Mouse (Mus musculus): ENCODE data around the gene Cxcl16. TPM values are rescaled to one million over a fixed set of nuclear protein-coding genes. Genes with fewer than 3 reads are reported as not detected.
"Not testable (repeated sequence)": the region's sequence is repeated elsewhere in the genome, so short reads cannot be mapped to it uniquely, and the experiment has no call there.

Gene Cxcl16
- polyA plus RNA-seq, 1 experiment, result 23.1 TPM

GRCm38 (mm10) chr11:70485498-70485897, 25.7 kb upstream of the Cxcl16 start:
- Histone ChIP-seq H3K4me1 (peaks cover 43% of the 10 kb centered on the region), H3K27me3 (replicated peaks) (peaks cover 7% of the 10 kb centered on the region), H3K9me3 (no peaks in the 10 kb centered on the region), H3K36me3 (replicated peaks; ENCODE audit: low read length) (no peaks in the 10 kb centered on the region), H3K4me3 (replicated peaks) (no peak overlapping the region)
- TF ChIP-seq FLI1 (IDR thresholded peaks at IDR 0.05; ENCODE audit: low read length) (no peak), GATA1 (IDR thresholded peaks at IDR 0.05; ENCODE audit: borderline replicate concordance, low read length) (no peak)

GRCm38 (mm10) chr11:70474872-70475534, 15.2 kb upstream of the Cxcl16 start:
- H3K4me1 ChIP-seq, result peaks cover 29% of the 10 kb centered on the region
- TF ChIP-seq FLI1 (IDR thresholded peaks at IDR 0.05; ENCODE audit: low read length) (no peak), GATA1 (IDR thresholded peaks at IDR 0.05; ENCODE audit: borderline replicate concordance, low read length) (no peak)
- peaks cover 27% of the 10 kb centered on the region for H3K27me3 ChIP-seq (replicated peaks)
- no peaks in the 10 kb centered on the region for H3K36me3 ChIP-seq (replicated peaks; ENCODE audit: low read length)
- no peaks in the 10 kb centered on the region for H3K9me3 ChIP-seq
- no peak overlapping the region for H3K4me3 ChIP-seq (replicated peaks)

GRCm38 (mm10) chr11:70473291-70473690, 13.5 kb upstream of the Cxcl16 start:
- H3K4me3 ChIP-seq (replicated peaks); H3K36me3 ChIP-seq (replicated peaks; ENCODE audit: low read length); H3K9me3 ChIP-seq: not testable (repeated sequence)
- Histone ChIP-seq H3K4me1 (peaks cover 36% of the 10 kb centered on the region), H3K27me3 (replicated peaks) (peaks cover 23% of the 10 kb centered on the region)

GRCm38 (mm10) chr11:70472716-70473115, 12.9 kb upstream of the Cxcl16 start:
- TF ChIP-seq FLI1 (IDR thresholded peaks at IDR 0.05; ENCODE audit: low read length), result no peak
- TF ChIP-seq GATA1 (IDR thresholded peaks at IDR 0.05; ENCODE audit: borderline replicate concordance, low read length), result no peak
- H3K4me1 ChIP-seq, result peaks cover 42% of the 10 kb centered on the region
- no peaks in the 10 kb centered on the region for H3K36me3 ChIP-seq (replicated peaks; ENCODE audit: low read length)
- no peak overlapping the region for H3K4me3 ChIP-seq (replicated peaks)
- H3K9me3 ChIP-seq, result no peaks in the 10 kb centered on the region
- peaks cover 20% of the 10 kb centered on the region for H3K27me3 ChIP-seq (replicated peaks)

GRCm38 (mm10) chr11:70469764-70470163, 10.0 kb upstream of the Cxcl16 start:
- H3K36me3 ChIP-seq (replicated peaks; ENCODE audit: low read length), result no peaks in the 10 kb centered on the region
- no peaks in the 10 kb centered on the region; the same call in 1 of the 2 replicates for H3K9me3 ChIP-seq
- peaks cover 49% of the 10 kb centered on the region for H3K4me1 ChIP-seq
- TF ChIP-seq FLI1 (IDR thresholded peaks at IDR 0.05; ENCODE audit: low read length) (no peak), GATA1 (IDR thresholded peaks at IDR 0.05; ENCODE audit: borderline replicate concordance, low read length) (no peak)
- H3K27me3 ChIP-seq (replicated peaks), result peaks cover 31% of the 10 kb centered on the region
- no peak overlapping the region for H3K4me3 ChIP-seq (replicated peaks)

GRCm38 (mm10) chr11:70467902-70468619, 8.3 kb upstream of the Cxcl16 start:
- TF ChIP-seq GATA1 (IDR thresholded peaks at IDR 0.05; ENCODE audit: borderline replicate concordance, low read length) (no peak), FLI1 (IDR thresholded peaks at IDR 0.05; ENCODE audit: low read length) (no peak)
- H3K27me3 ChIP-seq (replicated peaks), result peaks cover 47% of the 10 kb centered on the region
- H3K4me1 ChIP-seq, result peaks cover 50% of the 10 kb centered on the region
- H3K36me3 ChIP-seq (replicated peaks; ENCODE audit: low read length), result no peaks in the 10 kb centered on the region
- no peak overlapping the region for H3K4me3 ChIP-seq (replicated peaks)
- H3K9me3 ChIP-seq, result no peaks in the 10 kb centered on the region; the same call in 1 of the 2 replicates

GRCm38 (mm10) chr11:70465824-70466223, 6.0 kb upstream of the Cxcl16 start:
- peaks cover 12% of the 10 kb centered on the region for H3K9me3 ChIP-seq
- TF ChIP-seq GATA1 (IDR thresholded peaks at IDR 0.05; ENCODE audit: borderline replicate concordance, low read length), result no peak
- no peak for TF ChIP-seq FLI1 (IDR thresholded peaks at IDR 0.05; ENCODE audit: low read length)
- H3K36me3 ChIP-seq (replicated peaks; ENCODE audit: low read length), result no peaks in the 10 kb centered on the region
- H3K4me3 ChIP-seq (replicated peaks), result no peak overlapping the region
- peaks cover 68% of the 10 kb centered on the region for H3K27me3 ChIP-seq (replicated peaks)
- H3K4me1 ChIP-seq, result peaks cover 42% of the 10 kb centered on the region

GRCm38 (mm10) chr11:70465211-70465610, 5.4 kb upstream of the Cxcl16 start:
- Histone ChIP-seq H3K36me3 (replicated peaks; ENCODE audit: low read length) (no peaks in the 10 kb centered on the region), H3K4me1 (peaks cover 41% of the 10 kb centered on the region), H3K27me3 (replicated peaks) (peaks cover 74% of the 10 kb centered on the region), H3K4me3 (replicated peaks) (no peak overlapping the region), H3K9me3 (peaks cover 18% of the 10 kb centered on the region)
- no peak for TF ChIP-seq FLI1 (IDR thresholded peaks at IDR 0.05; ENCODE audit: low read length)
- TF ChIP-seq GATA1 (IDR thresholded peaks at IDR 0.05; ENCODE audit: borderline replicate concordance, low read length), result no peak

- Histone ChIP-seq H3K27me3 (replicated peaks) (peaks cover 82% of the 10 kb centered on the region), H3K9me3 (peaks cover 23% of the 10 kb centered on the region), H3K36me3 (replicated peaks; ENCODE audit: low read length) (no peaks in the 10 kb centered on the region), H3K4me3 (replicated peaks) (no peak overlapping the region), H3K4me1 (peaks cover 41% of the 10 kb centered on the region)
- TF ChIP-seq GATA1 (IDR thresholded peaks at IDR 0.05; ENCODE audit: borderline replicate concordance, low read length) (no peak), FLI1 (IDR thresholded peaks at IDR 0.05; ENCODE audit: low read length) (no peak)
These were observed 4.2 kb upstream of the Cxcl16 start for GRCm38 (mm10) chr11:70463970-70464369.
